Mouse (Mus musculus) kidney, embryonic 15.5 days (tissue): ENCODE measurements around the gene Tex101. TPM values are rescaled to one million over a fixed set of nuclear protein-coding genes. Genes with fewer than 3 reads are reported as not detected.

Experiments used
- ATAC-seq: fragments of 200-750 bp; cut with Nextera tagmentation; replicated peaks from 2 replicates; pipeline ENCODE4 v1.8.0; 2017; ENCODE audit warnings: moderate TSS enrichment; ENCODE audit not compliant: low FRiP score
- H3K27ac ChIP-seq: fragments of 300-500 bp; sonication (generic); 2 replicates; pipeline ENCODE4 v1.5.1; 2015; ENCODE audit warnings: mild to moderate bottlenecking, inconsistent platforms
- H3K27me3 ChIP-seq: fragments of 300-500 bp; sonication (generic); 2 replicates; pipeline ENCODE4 v1.6.1; 2015; ENCODE audit warnings: inconsistent platforms
- H3K36me3 ChIP-seq: fragments of 300-500 bp; sonication (generic); 2 replicates; pipeline ENCODE4 v1.6.1; 2015; ENCODE audit warnings: inconsistent platforms
- H3K4me1 ChIP-seq: fragments of 300-500 bp; sonication (generic); 2 replicates; pipeline ENCODE4 v1.6.1; 2015; ENCODE audit warnings: inconsistent platforms
- H3K4me2 ChIP-seq: fragments of 300-500 bp; sonication (generic); 2 replicates; pipeline ENCODE4 v1.6.1; 2015; ENCODE audit warnings: moderate library complexity, mild to moderate bottlenecking, inconsistent platforms
- H3K4me3 ChIP-seq: fragments of 300-500 bp; sonication (generic); replicated peaks from 2 replicates; pipeline ENCODE4 v1.5.1; 2015; ENCODE audit warnings: mild to moderate bottlenecking, inconsistent platforms
- H3K9ac ChIP-seq: fragments of 300-500 bp; sonication (generic); 2 replicates; pipeline ENCODE4 v1.6.1; 2015; ENCODE audit warnings: mild to moderate bottlenecking, inconsistent platforms
- H3K9me3 ChIP-seq: fragments of 300-500 bp; sonication (generic); replicated peaks from 2 replicates; pipeline ENCODE4 v1.6.1; 2016; ENCODE audit warnings: inconsistent platforms
- WGBS: fragments of 180-500 bp; shearing (Covaris S2); methylation state at CpG from one replicate; pipeline ENCODE4 v1.1.7; 2015; ENCODE audit warnings: mixed read lengths; 5-methylcytosine and 5-hydroxymethylcytosine counted together
- polyA plus RNA-seq: library from polyadenylated mRNA; unstranded; fragments of >200 nt; fragmentation: Nextera tagmentation; extraction: Ambion mirVana; gene quantifications from 2 replicates; pipeline ENCODE4 v1.2.1, GENCODE M21; 2015

Gene Tex101
- polyA plus RNA-seq, 1 experiment from 2014 or later, result not detected

DNA sequence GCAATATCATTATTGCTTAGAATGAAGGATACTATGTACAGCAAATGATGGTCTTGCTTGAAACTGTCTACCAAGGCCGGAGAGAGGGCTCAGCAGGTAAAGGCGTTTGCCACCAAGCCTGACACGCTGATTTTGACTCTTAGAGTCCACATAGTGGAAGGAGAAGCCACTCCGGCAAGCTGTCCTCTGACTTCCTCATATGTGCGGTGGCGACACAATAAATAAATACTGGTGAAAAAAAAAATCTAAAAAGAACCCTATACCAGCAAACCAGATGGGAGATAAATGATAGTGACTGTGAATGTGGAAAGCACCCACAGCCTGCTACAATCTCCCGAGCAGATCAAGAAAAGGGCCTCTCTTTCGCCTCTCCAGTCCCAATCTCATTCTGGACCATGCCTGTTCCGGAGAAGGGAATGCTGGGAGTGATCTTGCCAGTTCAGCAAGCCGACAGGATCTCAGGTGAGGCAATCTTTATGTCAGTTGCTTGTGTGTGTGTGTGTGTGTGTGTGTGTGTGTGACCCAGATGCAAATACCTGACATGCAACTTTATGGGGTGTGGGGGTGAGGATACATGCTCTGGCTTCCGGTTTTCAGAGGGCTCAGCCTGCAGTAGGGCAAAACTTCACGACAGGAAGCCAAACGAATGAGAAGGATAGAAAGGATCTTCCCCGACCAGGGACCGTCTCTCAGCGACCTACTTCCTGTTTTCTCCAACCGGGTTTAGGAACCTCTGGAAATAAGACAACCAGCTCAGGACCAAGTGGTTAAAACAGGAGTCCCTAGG is 15.2 kb downstream of the Tex101 start:
- Histone ChIP-seq H3K27ac (no peak overlapping the region), H3K27me3 (no peaks in the 10 kb centered on the region), H3K9me3 (no peaks in the 10 kb centered on the region), H3K4me3 (no peak overlapping the region), H3K9ac (no peak overlapping the region), H3K36me3 (no peaks in the 10 kb centered on the region), H3K4me1 (no peaks in the 10 kb centered on the region), H3K4me2 (no peak overlapping the region)
- ATAC-seq, result no peak
- WGBS, result 62% methylated on average over 17 of the region's 17 CpGs

DNA sequence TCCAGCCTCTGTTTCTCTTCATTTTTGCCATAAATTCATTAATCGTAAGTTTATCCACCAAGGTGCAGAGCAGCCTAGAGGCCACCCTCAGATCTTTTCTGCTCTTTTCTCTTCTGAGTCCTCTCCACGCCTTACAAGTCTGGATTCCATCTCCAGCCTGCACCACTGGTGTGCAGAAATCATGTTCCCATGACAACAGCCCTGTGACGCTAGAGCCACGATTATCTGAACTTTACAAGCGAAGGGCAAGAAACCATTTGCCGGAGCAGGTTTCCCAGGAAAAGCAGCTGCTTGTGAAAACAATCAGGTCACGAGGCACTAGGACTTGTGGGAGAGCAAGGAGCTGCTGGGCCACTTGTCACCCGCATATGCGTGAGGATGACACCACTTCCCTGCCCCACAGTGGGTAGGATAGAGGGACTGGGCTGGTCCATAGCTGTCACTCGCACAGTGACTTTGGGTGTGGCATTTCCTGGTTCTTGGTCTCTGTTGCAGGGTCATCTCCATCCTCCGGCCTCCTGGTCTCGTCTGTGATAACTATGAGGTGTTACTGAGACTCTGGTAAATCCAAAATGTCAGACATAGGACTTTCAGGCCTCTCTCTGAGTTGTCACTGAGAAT is 16.6 kb downstream of the Tex101 start:
- H3K4me2 ChIP-seq, result no peak overlapping the region
- WGBS, result 41% methylated on average over 12 of the region's 12 CpGs
- no peaks in the 10 kb centered on the region for H3K9me3 ChIP-seq
- H3K27me3 ChIP-seq, result no peaks in the 10 kb centered on the region
- ATAC-seq, result no peak
- no peaks in the 10 kb centered on the region for H3K36me3 ChIP-seq
- no peak overlapping the region for H3K9ac ChIP-seq
- no peak overlapping the region for H3K4me3 ChIP-seq
- H3K4me1 ChIP-seq, result no peaks in the 10 kb centered on the region
- no peak overlapping the region for H3K27ac ChIP-seq

DNA sequence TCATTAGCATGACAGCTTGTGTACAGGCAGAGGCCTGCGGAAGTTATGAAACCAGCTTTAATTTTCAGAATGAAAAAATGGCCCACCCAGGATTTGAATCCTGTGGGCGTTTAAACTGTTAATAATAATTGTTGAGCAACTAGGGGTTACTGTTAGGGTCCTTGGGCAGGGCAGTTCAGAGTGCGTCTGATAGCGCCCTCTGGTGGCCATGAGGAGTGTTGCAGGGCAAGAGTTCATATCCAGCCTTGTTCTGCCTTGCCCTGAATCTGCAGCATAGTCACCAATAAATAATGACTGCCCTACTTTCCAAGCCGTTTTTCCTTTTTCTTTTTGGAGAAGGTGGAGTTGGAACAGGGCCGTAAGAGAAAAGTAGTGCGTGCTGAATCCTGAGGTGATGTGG is 22.8 kb downstream of the Tex101 start:
- WGBS, result 24% methylated on average over 7 of the region's 7 CpGs
- no peak overlapping the region for H3K9ac ChIP-seq
- H3K4me3 ChIP-seq, result no peak overlapping the region
- H3K9me3 ChIP-seq, result no peaks in the 10 kb centered on the region
- H3K4me1 ChIP-seq, result no peaks in the 10 kb centered on the region
- no peak overlapping the region for H3K4me2 ChIP-seq
- ATAC-seq, result no peak
- no peaks in the 10 kb centered on the region for H3K27me3 ChIP-seq
- H3K36me3 ChIP-seq, result no peaks in the 10 kb centered on the region
- H3K27ac ChIP-seq, result no peak overlapping the region

DNA sequence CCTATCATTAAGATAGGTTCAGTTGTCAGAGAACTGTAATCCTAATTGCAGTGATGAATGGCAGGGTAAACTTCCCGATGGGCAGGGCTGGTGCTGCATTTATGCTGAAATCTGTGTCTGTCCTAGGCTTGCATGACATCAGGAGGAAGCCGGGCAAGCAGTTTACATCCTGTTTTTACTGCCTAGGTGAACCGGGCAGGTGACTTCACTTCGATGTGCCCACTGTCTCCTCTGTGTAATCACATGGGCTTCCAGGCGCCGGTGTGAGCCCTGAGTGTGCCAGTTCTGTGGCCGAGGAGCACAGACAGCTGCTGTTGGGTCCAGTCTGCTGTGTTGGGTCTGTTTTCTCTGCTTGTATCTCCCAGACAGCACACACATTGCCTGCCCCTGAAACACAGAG is 30.0 kb downstream of the Tex101 start:
- Histone ChIP-seq H3K36me3 (no peaks in the 10 kb centered on the region), H3K4me2 (no peak overlapping the region), H3K4me1 (no peaks in the 10 kb centered on the region), H3K4me3 (no peak overlapping the region), H3K27ac (no peak overlapping the region), H3K9me3 (no peaks in the 10 kb centered on the region), H3K9ac (no peak overlapping the region), H3K27me3 (0 out of 2 replicates have a peak, but pooled peaks cover 3% of the 10 kb centered on the region)
- WGBS, result 72% methylated on average over 7 of the region's 7 CpGs
- no peak for ATAC-seq

DNA sequence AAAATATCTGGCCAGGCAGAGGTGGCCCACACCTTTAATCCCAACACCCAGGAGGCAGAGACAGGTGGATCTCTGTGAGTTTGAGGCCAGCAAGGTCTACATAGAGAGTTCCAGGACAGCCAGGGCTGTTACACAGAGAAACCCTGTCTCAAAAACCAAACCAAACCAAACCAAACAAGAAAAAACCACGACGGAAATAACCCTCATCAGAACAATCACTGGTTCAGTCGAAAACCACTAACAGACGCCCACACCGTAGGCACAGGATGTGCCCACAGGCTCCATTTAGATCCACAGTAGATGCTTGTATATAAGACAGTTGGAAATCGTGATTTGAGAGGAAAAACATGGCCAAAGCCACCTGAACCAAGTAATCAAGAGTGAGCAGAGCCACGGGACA is 31.5 kb downstream of the Tex101 start:
- no peaks in the 10 kb centered on the region for H3K36me3 ChIP-seq
- ATAC-seq, result no peak
- WGBS, result 72% methylated on average over 7 of the region's 7 CpGs

DNA sequence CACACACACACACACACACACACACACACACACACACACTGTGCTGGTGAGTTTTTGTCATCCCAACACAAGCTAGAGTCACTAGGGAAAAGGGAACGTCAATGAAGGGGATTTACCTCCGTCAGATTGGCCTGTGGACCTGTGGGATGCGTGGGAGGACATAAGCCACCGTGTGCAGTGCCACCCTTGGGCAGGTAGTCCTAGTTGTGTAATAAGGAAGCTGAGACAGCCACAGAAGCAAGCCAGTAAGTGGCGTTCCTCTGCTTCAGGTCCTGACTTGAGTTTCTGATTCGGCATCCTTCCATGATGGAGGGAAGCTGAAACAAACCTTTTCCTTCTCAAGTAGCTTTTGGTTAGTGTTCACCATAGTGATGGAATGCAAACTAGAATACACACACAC is 32.0 kb downstream of the Tex101 start:
- Histone ChIP-seq H3K4me3 (no peak overlapping the region), H3K36me3 (no peaks in the 10 kb centered on the region), H3K4me2 (no peak overlapping the region), H3K27me3 (peaks cover 17% of the 10 kb centered on the region), H3K9me3 (no peaks in the 10 kb centered on the region), H3K27ac (no peak overlapping the region), H3K9ac (no peak overlapping the region), H3K4me1 (0 out of 2 replicates have a peak, but pooled peaks cover 5% of the 10 kb centered on the region)
- 74% methylated on average over 6 of the region's 6 CpGs for WGBS
- ATAC-seq, result no peak

More for the DNA sequence above, 31.5 kb downstream of the Tex101 start:
- no peak overlapping the region for H3K4me3 ChIP-seq
- H3K27me3 ChIP-seq, result peaks cover 12% of the 10 kb centered on the region
- no peaks in the 10 kb centered on the region for H3K9me3 ChIP-seq
- no peak overlapping the region for H3K27ac ChIP-seq
- H3K4me2 ChIP-seq, result no peak overlapping the region
- no peak overlapping the region for H3K9ac ChIP-seq
- 0 out of 2 replicates have a peak, but pooled peaks cover 5% of the 10 kb centered on the region for H3K4me1 ChIP-seq

DNA sequence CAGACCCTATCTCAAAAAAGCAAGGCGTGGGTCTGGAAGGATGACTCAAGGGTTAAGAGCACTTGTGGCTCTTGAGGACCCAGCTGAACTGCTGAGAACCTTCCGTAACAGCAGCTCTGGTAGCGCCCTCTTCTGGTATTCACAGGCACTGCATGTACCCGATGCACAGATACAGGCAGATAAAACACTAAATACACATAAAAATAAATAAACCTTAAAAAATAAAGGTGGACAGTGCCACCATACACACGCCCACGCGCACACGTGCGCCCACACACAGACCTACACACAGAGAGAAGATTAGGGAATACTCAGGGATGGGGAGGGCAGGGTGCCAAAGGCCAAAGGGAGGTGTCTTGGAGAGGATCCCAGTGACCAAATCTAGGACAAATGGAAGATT is 34.0 kb downstream of the Tex101 start:
- Histone ChIP-seq H3K9me3 (no peaks in the 10 kb centered on the region), H3K27ac (no peak overlapping the region), H3K4me3 (no peak overlapping the region), H3K27me3 (peaks cover 37% of the 10 kb centered on the region), H3K9ac (no peak overlapping the region), H3K4me2 (no peak overlapping the region), H3K36me3 (no peaks in the 10 kb centered on the region), H3K4me1 (peaks cover 18% of the 10 kb centered on the region)
- 8% methylated on average over 9 of the region's 9 CpGs for WGBS
- no peak for ATAC-seq

DNA sequence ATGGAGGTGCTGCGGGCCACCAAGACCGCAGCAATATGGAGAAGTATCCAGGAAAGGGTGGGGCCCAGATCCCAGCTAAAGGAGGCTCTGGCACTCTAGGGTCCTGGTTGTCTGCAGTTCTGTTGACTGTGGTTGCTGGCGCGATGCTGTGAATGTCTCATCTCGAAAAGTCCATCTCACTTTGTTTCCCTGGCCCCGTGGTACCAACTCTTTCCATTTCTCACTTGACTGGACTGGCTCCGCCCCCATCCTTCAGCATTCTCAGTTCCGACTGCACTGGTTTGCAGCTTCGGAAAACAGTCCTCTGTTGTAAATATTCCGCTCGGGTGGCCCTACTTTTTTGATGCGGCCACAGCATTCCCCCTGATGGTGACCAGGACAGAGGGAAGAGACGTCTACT is 36.0 kb downstream of the Tex101 start:
- no peaks in the 10 kb centered on the region for H3K9me3 ChIP-seq
- peaks cover 58% of the 10 kb centered on the region for H3K27me3 ChIP-seq
- no peaks in the 10 kb centered on the region for H3K36me3 ChIP-seq
- no peak for ATAC-seq
- peaks cover 31% of the 10 kb centered on the region for H3K4me1 ChIP-seq
- H3K9ac ChIP-seq, result no peak overlapping the region
- no peak overlapping the region for H3K4me2 ChIP-seq
- H3K27ac ChIP-seq, result no peak overlapping the region
- H3K4me3 ChIP-seq, result no peak overlapping the region
- 58% methylated on average over 13 of the region's 13 CpGs for WGBS

DNA sequence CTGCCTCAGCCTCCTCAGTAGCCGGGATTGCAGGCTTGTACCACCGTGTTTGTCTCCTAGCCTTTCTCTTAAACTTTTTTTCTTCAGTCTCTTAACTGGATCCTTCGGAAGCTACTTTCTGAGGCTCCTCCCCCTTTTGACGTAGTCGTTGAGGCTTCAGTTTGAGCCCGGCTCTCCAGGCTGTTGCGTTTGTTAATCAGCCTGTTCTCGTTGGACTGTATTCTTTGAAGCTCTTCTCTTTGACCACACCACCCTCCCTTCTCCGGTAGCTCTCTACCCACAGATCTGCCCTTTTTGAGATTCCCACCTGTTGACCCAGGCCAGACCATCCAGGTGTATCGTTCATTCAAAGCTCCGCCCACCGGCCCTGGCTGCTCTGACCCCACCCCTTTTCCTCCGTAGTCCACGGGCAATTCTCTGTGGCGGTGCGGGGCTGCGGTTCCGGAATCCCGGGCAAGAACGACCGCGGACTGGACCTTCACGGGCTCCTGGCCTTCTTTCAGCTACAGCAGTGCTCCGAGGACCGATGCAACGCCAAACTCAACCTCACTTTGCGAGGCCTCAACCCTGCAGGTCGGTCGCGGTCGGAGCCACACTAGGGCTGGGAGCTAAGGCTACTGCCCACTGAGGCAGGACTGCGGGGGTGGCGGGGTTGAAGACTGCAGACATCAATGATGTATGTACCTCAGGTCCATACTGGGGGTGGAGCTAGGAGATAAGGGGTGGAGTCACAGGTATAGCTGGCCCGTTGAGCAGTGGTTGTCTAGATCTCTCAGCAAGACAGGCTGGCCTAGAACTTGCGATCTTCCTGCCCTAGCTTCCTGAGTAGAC is 38.2 kb downstream of the Tex101 start:
- Histone ChIP-seq H3K27me3 (peaks cover 61% of the 10 kb centered on the region), H3K9me3 (no peaks in the 10 kb centered on the region), H3K36me3 (no peaks in the 10 kb centered on the region), H3K4me3 (peak overlapping the region; percentile 48), H3K4me2 (peak overlapping the region; percentile 73), H3K4me1 (peaks cover 31% of the 10 kb centered on the region), H3K27ac (no peak overlapping the region), H3K9ac (peak overlapping the region; percentile 9; the same call in 1 of the 2 replicates)
- peak; percentile 46; the same call in 1 of the 2 replicates for ATAC-seq
- WGBS, result 2% methylated on average over 35 of the region's 35 CpGs

DNA sequence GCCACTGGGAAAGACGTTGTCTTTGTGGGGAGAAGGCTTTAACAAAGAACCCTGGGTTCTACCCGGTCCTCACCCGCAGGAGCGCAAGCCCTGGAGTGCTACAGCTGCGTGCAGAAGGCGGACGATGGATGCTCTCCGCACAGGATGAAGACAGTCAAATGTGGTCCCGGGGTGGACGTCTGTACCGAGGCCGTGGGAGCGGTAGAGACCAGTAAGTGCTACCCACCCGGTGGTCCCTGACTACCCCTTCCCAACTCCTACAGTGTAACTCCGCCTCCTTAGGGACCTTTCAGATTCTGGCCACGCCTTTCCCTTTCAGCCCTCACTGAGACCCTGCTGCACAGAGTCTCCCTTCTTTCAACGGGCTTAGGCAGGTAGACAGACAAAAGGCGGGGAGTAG is 39.4 kb downstream of the Tex101 start:
- 3% methylated on average over 18 of the region's 18 CpGs for WGBS
- Histone ChIP-seq H3K9me3 (no peaks in the 10 kb centered on the region), H3K36me3 (no peaks in the 10 kb centered on the region), H3K9ac (no peak overlapping the region), H3K4me1 (peaks cover 31% of the 10 kb centered on the region), H3K4me2 (peak overlapping the region; percentile 73), H3K27ac (no peak overlapping the region), H3K4me3 (peak overlapping the region; percentile 48), H3K27me3 (peaks cover 61% of the 10 kb centered on the region)
- ATAC-seq, result peak; percentile 33; the same call in 1 of the 2 replicates

DNA sequence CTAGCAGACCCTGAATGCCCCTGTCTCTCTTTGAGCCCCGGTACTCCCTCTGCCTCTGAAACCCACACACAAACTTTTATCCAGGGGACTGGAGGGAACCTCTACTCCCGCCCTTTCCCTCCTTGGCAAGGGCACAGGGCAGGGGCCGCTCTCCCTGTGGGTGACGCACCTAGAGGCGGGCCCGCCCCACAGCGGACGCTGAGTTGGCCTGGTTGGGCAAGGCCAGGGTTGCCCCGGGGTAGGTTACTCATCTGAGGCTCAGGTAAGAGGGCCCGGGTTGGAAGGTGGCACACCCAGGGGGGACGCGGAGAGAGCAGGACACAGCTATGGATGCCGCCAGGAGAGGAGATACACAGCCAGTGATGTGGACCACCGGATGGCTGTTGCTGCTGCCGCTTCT is 40.2 kb downstream of the Tex101 start, which contains the start of gene Lypd3:
TSS of gene Lypd3 (plus strand) at position 287 of the 400 bp plus-strand sequence.
- WGBS, result 13% methylated on average over 15 of the region's 15 CpGs
- H3K27ac ChIP-seq, result no peak within 1 kb of the TSS
- peak within 1 kb of the TSS; percentile 48 for H3K4me3 ChIP-seq
- no peak within 1 kb of the TSS for H3K9ac ChIP-seq
- H3K9me3 ChIP-seq, result no peaks in the 10 kb centered on the region
- H3K27me3 ChIP-seq, result peaks cover 58% of the 10 kb centered on the region
- ATAC-seq, result no peak
- peaks cover 31% of the 10 kb centered on the region for H3K4me1 ChIP-seq
- H3K36me3 ChIP-seq, result no peaks in the 10 kb centered on the region
- H3K4me2 ChIP-seq, result peak within 1 kb of the TSS; percentile 73
